Mouse (Mus musculus) liver, postnatal 0 days (tissue): ENCODE results near the gene Olfr450.

Source experiments
- CTCF ChIP-seq: sonication (generic); IDR thresholded peaks from 2 replicates; pipeline ENCODE4 v1.5.1; 2016; ENCODE audit warnings: antibody characterized with exemption, low read depth
- EP300 ChIP-seq: IDR thresholded peaks from 2 replicates; pipeline ENCODE4 v1.6.1; 2016; ENCODE audit warnings: antibody characterized with exemption, low read depth, mild to moderate bottlenecking

GRCm38 (mm10) chr6:42811639-42812038 is at the start of gene Olfr450:
- TF ChIP-seq CTCF = no peak
- no peak for TF ChIP-seq EP300
